24 mouse cellular contexts compared by ENCODE assay signal in genomic region chr9:83037261-83038119, GRCm38 (mm10).
DNase-seq lines count a peak whose midpoint lies in the region; ATAC-seq lines count a peak whose summit lies in the region.
"Had no signal": no experiment of that assay in that cellular context is flagged by ENCODE, and none has a peak within 500 bp of the region (broad histone marks: within the 10 kb centered on the region; RNA-seq: fewer than 3 reads in every experiment).

No protein-coding gene starts in this region.

- H3K27ac ChIP-seq in intestine, embryonic 15.5 days = no peak overlapping the region
- H3K27ac ChIP-seq: embryonic facial prominence, embryonic 12.5 days; forebrain, embryonic 15.5 days; heart, embryonic 13.5 days had no signal

- intact Hi-C loops in gastrocnemius, postnatal 14 days (cut with DNase I; ENCODE audit: low total_unique reads) = no loop called here

- no peaks in the 10 kb centered on the region for H3K27me3 ChIP-seq in intestine, embryonic 15.5 days (replicated peaks)
- H3K27me3 ChIP-seq: embryonic facial prominence, embryonic 12.5 days; forebrain, embryonic 15.5 days; heart, embryonic 13.5 days had no signal

- peak; percentile 52 for DNase-seq in gastrocnemius, adult 18-20 months (ENCODE audit: low spot score)
- no peak for DNase-seq in gastrocnemius, postnatal 14 days
- DNase-seq in 3134 (ENCODE audit: extremely low read depth, insufficient read length, low spot score) = peak; percentile 19
- peak; percentile 2 for DNase-seq in induced T-regulatory cell, adult 2 months (ENCODE audit: low read depth)
- DNase-seq in adrenal gland, postnatal 4 days (ENCODE audit: low spot score in 2 of 2) = no peak
- no peak for DNase-seq in T-cell, adult 2 months (ENCODE audit: low spot score)
- DNase-seq: adrenal gland, adult 2 months; cerebellum, adult 9-10 months; gastrocnemius, postnatal 36 days; kidney, adult 11 months; layer of hippocampus, postnatal 36 days; liver; midbrain, embryonic 14.5 days; retina, postnatal 1 day; right cerebral cortex, postnatal 4 days; thymus, postnatal 36 days had no signal

- ATAC-seq in CD4-positive, CD25-positive, alpha-beta regulatory T cell, adult 4 months = peak; percentile 39
- ATAC-seq in intestine, embryonic 15.5 days = no peak
- ATAC-seq: forebrain, embryonic 15.5 days; hindbrain, embryonic 16.5 days; lung, postnatal 0 days had no signal

- H3K4me3 ChIP-seq in intestine, embryonic 15.5 days (replicated peaks) = no peak overlapping the region
- H3K4me3 ChIP-seq: embryonic facial prominence, embryonic 12.5 days; forebrain, embryonic 15.5 days; heart, embryonic 13.5 days had no signal

- H3K9me3 ChIP-seq in intestine, embryonic 15.5 days = no peaks in the 10 kb centered on the region
- H3K9me3 ChIP-seq: embryonic facial prominence, embryonic 12.5 days; forebrain, embryonic 15.5 days; G1E; heart, embryonic 13.5 days had no signal

- WGBS in intestine, embryonic 15.5 days = 92% methylated on average over 4 of the region's 4 CpGs

- H3K9ac ChIP-seq in intestine, embryonic 15.5 days = no peak overlapping the region
- H3K9ac ChIP-seq: embryonic facial prominence, embryonic 12.5 days; forebrain, embryonic 15.5 days; heart, embryonic 13.5 days had no signal

- no peak overlapping the region for H3K4me2 ChIP-seq in intestine, embryonic 15.5 days (replicated peaks)
- H3K4me2 ChIP-seq: embryonic facial prominence, embryonic 12.5 days; forebrain, embryonic 15.5 days; heart, embryonic 13.5 days had no signal

- H3K4me1 ChIP-seq in intestine, embryonic 15.5 days (replicated peaks) = no peaks in the 10 kb centered on the region
- H3K4me1 ChIP-seq: embryonic facial prominence, embryonic 12.5 days; forebrain, embryonic 15.5 days; heart, embryonic 13.5 days had no signal

- no peaks in the 10 kb centered on the region for H3K36me3 ChIP-seq in intestine, embryonic 15.5 days
- H3K36me3 ChIP-seq: embryonic facial prominence, embryonic 12.5 days; forebrain, embryonic 15.5 days; G1E; heart, embryonic 13.5 days had no signal

Comparison
In these comparisons a context has a peak if more than half of its experiments do, and no peak if none do; other contexts are left out.
1. DNase-seq: peak in gastrocnemius, adult 18-20 months (single experiment), 3134 (single experiment) and induced T-regulatory cell, adult 2 months (single experiment); none in gastrocnemius, postnatal 14 days (single experiment), adrenal gland, postnatal 4 days (0 of 2) and T-cell, adult 2 months (single experiment).